18 mouse cellular contexts compared by ENCODE assay signal in genomic region chr6:138437351-138437750, GRCm38 (mm10).
"Had no signal": no experiment of that assay in that cellular context is flagged by ENCODE, and none has a peak within 500 bp of the region (broad histone marks: within the 10 kb centered on the region; RNA-seq: fewer than 3 reads in every experiment).

No protein-coding gene starts in this region.

- H3K4me1 ChIP-seq: kidney, embryonic 15.5 days; liver, embryonic 13.5 days; midbrain, embryonic 12.5 days; midbrain, embryonic 15.5 days; neural tube, embryonic 13.5 days had no signal

- DNase-seq: kidney, adult 11 months; kidney, adult 8-10 months; kidney, postnatal 10 days; kidney, postnatal 36 days; layer of hippocampus, postnatal 36 days; liver, embryonic 13.5 days; lung, adult 2 months; lung, postnatal 4 days; retina, postnatal 1 day; right cerebral cortex, postnatal 25 days; thymus, adult 18-20 months; thymus, postnatal 36 days had no signal

- H3K4me2 ChIP-seq: kidney, embryonic 15.5 days; liver, embryonic 13.5 days; midbrain, embryonic 12.5 days; midbrain, embryonic 15.5 days; neural tube, embryonic 13.5 days had no signal

- H3K36me3 ChIP-seq: kidney, embryonic 15.5 days; liver, embryonic 13.5 days; midbrain, embryonic 12.5 days; midbrain, embryonic 15.5 days; neural tube, embryonic 13.5 days had no signal

- ATAC-seq: midbrain, embryonic 15.5 days had no signal

- H3K27me3 ChIP-seq: kidney, embryonic 15.5 days; liver, embryonic 13.5 days; midbrain, embryonic 12.5 days; midbrain, embryonic 15.5 days; neural tube, embryonic 13.5 days had no signal

- H3K9me3 ChIP-seq: kidney, embryonic 15.5 days; liver, embryonic 13.5 days; midbrain, embryonic 12.5 days; midbrain, embryonic 15.5 days; neural tube, embryonic 13.5 days had no signal

- H3K9ac ChIP-seq: kidney, embryonic 15.5 days; liver, embryonic 13.5 days; midbrain, embryonic 12.5 days; midbrain, embryonic 15.5 days; neural tube, embryonic 13.5 days had no signal

- H3K4me3 ChIP-seq: kidney, embryonic 15.5 days; left cerebral cortex, adult 2 months; liver, embryonic 13.5 days; midbrain, embryonic 12.5 days; midbrain, embryonic 15.5 days; myocyte; neural tube, embryonic 13.5 days had no signal

- H3K27ac ChIP-seq: kidney, embryonic 15.5 days; left cerebral cortex, adult 2 months; liver, embryonic 13.5 days; midbrain, embryonic 12.5 days; midbrain, embryonic 15.5 days; neural tube, embryonic 13.5 days had no signal
